Mouse (Mus musculus) ovary, postnatal 10 days (tissue): ENCODE measurements around the gene Ampd3.

Experiments used
- DNase-seq: peaks from one replicate; pipeline ENCODE4 v3.0.0; 2022; ENCODE audit warnings: low spot score

Ampd3 gene

DNA sequence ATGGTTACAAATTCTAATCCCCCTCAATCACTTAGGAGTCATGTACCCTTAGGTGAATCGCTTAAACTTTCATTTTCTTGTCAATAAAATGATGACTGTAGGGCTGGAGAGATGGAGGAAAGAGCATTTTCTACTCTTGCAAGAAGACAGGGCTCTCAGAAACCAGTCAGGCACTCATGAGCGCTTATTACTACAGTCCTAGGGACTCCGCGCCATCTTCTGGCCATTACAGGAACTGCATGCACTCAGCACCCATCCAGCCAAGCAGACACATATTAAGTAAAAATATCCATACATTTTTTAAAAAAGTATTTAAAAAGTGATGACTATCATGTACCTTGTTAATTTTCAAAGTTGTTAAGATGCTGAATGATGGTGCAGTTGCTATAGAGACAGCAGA, 33.0 kb downstream of the Ampd3 start:
- DNase-seq = peak; percentile 71

DNA sequence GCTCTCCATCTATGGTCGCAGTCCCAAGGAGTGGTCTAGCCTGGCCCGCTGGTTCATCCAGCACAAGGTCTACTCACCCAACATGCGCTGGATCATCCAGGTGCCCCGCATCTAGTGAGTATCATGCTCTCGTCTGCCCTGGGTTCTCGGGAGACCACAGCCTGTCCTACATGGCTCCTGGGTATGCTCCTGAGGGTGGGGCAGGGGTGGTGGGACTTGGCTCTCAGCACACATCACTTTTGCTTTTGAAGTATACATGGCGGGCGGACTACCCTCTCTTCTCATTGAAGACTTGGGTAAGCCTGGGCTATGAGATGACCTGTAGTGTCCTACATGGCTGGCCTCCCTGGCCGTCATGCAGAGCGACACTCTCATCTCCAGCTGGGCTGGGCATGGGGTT, 35.1 kb downstream of the Ampd3 start:
- DNase-seq = no peak

DNA sequence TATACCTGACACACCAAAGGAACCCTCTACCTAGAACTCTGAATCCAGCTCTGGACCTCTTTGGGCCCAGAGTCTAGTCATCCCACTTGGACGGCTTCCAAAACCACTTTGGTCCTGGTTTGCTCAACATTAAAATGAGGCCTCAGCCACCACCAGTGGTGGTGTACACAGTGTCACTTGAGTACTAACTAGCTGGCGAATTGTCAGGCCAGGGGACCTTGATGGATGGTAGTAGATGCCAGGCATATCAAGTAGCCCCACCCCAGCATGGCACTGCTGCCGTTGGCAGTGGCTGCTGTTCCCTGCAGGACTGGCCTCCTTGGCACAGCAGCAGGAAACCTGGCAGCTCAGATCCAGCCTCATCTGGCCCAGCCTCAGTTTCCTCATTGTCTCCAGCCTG, 36.3 kb downstream of the Ampd3 start:
- no peak for DNase-seq

DNA sequence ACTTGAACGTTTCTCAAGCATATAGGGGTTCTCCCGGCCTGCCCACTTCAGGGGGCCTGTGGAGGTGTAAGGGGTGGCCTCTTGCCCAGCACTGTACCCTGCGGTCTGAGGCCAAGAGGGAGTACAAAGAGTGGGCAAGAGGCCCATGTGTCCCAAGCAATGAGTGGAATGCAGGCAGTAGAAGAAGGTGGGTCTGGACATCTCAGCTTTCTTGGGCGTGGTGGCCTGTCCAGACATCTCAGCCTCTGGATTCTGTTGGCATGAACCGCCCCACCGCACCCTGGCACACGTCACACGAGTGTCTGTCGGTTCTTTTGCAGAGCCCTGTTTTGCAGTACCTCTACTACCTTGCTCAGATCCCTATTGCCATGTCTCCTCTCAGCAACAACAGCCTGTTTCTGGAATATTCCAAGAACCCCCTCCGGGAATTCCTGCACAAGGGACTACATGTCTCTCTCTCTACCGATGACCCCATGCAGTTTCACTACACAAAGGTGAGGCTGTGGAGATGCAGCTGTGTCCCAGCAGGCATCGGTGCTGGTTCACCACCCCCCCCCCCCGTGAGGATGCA, 39.5 kb downstream of the Ampd3 start:
- DNase-seq = no peak

DNA sequence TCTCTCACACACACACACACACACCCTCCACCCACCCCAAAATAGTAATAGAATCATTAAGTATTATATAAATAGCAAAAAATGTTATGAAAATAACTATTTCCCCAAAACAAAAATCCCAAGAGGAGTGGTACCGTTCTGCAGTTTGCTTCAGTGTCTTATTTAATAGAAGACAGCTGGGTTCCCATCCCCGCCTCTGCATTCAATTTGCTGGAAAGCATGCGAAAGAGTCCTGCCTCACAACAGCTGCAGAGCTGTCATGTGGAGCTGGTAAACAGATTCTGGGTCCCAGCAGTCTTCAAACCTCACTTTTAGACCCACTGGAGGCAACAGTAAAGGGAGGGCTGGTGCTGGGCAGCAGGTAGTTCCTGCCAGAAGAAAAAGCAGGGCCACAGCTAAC, 41.0 kb downstream of the Ampd3 start:
- no peak for DNase-seq

DNA sequence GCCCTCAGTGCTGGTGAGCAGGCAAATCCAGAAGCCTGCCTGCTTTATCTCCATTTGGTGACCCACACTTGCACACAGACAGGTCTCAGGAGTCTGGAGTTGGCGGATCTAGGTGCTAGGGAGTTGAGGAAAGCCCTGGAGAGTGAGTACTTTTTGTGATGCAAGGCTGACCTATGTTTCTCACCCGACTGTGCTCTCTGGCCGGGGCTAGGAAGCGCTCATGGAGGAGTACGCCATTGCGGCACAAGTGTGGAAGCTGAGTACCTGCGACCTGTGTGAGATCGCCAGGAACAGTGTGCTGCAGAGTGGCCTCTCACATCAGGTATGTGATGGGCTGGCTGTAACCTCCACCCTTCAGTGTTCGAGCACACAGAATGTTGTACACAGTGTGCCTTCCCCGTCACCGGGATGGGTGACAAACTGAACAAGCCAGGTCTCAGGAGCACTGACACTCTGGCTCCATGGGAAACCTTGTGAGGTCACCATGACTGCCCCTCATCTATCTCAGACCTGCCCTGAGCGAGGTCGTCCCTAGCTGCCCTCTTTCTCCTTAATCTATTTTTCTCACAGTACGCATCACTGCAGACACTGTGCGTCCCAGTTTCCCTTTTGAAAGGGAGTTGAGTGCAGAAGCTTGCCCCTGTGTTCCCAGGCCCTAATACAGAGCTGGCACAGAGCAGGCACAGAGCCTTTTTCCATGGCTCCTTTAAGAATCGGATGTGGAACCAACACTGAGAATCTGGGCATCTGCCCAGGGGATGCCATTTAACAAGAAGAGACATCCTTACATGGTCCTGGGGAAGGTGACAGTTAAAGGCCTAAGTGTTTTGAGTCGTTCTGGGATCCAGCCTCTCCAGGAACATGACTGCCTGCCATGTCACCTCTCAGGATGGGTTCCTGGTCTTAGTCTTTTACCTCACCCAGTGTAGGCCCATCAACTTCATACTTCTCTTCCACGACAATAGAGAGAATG, 41.9 kb downstream of the Ampd3 start:
- no peak for DNase-seq

DNA sequence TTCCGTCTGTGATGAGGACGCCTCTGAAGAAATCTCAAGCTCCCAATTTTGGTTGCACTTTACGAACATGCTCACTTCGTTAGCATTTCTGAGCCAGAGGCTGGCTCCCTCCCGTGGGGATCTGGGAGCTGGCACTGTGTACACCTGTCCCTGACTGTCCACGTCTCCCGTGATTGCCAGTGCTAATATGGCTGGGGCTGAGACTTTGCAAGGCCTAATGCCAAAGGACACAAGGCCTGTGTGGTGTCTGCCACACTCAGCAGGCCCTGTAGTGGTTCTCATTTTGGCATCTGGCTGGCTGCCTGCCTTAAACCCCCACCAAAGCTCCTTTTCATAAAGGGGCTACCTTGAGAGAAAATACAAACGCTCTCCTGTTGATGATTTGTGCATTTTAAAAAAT, 43.0 kb downstream of the Ampd3 start:
- no peak for DNase-seq

DNA sequence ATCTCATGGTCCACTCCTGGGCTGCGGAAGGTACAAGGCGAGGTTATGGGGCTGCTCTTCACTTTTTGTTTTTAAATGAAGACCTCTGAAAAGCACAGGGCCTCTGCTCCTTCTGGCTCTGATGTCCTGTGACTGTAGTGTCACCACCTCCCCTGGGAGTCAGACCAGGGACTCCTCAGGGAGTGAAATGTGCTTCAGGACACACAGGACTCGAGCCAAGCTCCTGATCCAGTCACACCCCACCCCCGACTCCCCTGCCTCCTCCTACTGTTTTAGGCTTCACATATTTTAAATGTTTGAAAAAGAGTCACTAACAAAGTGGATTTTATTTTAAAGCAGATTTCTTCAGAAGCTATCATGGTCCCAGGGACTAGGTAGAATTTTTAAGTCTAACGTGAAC, 43.5 kb downstream of the Ampd3 start:
- DNase-seq = no peak

DNA sequence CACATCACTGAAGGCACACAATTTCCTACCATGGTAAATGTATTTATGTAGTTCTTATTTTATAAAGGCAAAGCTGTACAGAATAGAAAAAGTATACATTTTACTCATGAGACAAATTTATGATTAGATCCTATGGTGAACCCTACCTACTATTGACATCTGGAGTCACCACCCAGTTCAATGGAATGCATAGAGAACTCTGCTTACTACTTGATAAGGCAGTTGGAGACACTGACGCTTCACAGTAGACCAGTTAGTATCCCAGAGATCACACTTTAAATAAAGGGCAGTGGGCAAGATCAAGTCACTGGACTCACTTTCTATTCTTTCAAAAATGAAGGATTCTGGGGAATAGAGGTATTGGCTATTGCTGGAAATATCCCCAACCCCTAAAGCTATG, 46.0 kb downstream of the Ampd3 start:
- DNase-seq = no peak

DNA sequence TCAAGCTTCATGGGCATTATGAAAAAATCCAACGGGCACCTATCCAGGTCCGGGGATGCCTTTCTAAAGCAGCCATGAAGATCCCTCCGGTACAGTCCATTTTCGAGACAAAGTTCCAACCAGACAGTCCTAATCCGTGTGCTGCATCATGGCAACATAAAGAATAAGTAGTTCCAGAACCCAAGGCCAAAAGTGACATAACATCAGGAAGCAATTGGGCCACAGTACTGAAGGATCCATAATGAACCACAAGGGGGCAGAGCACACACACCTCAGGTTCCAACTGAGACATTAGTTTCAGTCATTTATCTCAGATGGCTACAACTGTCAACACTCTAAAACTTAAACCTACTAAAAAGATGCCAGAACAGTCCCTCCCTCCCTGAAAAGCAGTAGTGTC, 48.0 kb downstream of the Ampd3 start:
- DNase-seq = no peak

DNA sequence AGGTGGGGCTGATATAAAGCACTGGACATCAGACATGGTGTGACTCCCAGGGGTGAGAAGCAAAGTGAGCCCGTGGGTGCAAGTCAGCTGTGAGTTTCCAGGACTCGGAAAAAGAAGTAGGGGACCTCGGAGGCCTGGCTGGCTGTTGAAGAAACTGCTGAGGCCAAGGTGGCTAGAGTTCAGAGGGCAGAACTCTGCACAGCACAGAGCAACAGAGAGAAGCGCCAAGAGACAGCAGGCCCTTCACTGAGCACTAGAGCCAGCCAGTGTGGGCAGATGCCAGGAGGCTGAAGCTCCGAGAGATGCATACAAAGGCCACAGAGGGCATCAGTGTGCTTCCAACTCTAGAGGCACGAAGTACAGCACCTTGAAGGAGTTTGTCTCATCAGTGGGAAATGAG, 50.2 kb downstream of the Ampd3 start:
- DNase-seq = no peak

DNA sequence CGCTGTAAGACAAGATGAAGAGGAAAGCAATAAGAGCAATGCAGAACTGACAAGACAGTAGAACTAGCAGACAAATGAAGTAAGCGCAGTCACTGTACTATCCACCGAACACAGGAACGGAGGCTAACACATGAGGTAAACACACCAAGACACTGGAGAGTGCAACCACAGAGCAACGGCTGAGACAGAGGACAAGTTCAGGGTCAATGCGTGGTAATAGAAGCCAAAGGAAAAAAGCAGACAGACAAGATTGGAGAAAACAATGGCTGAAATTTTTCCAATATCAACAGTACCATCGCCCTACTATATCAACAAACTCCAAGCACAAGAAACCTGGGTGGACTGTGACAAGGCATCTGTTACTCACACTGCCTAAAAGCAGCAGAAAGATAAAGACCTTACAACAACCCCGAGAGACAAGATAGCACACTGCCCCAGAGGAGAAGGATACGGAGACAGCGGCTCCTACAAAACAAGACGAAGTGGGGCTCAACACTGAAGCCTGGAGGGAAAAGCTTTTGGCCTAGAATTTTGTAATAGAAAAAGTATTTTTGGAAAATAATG, 50.9 kb downstream of the Ampd3 start:
- DNase-seq = no peak

DNA sequence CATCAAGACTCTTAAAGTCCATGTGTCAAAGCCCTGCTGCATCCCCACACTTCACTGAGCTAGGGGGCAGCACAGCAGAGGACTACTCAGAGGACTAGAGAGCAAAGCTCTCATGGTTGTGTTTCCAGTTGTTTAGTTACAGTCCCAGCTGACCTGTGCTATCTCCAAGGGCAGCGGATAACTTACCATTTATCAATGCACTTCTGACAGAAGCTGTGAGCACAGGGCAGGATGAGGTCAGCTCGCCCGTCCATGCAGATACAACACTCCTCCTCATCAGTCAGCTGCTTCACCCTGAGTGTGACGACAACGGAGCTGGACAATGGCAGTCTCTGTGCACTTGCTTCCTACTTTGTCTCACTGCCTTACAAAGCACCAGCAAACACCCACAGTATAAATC, 53.1 kb downstream of the Ampd3 start:
- no peak for DNase-seq

DNA sequence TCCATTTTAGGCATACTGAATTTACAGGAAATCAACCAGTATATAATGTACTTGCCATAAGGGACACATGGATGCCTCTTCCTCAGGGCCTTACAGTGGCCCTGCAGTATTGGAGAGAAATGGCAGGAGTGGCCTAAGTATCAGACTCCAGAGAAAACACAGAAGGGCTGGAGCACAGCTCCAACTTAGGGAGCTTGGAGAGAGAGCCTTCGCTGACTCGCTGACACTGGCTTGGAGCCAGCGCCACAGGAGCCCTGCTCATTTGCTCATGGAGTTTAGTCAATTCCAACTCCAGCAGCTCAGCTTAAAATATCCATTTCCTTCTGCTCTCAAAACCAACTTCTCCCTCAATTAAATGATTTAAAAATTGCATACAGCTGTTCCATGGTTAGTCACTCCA, 53.6 kb downstream of the Ampd3 start:
- DNase-seq = no peak

DNA sequence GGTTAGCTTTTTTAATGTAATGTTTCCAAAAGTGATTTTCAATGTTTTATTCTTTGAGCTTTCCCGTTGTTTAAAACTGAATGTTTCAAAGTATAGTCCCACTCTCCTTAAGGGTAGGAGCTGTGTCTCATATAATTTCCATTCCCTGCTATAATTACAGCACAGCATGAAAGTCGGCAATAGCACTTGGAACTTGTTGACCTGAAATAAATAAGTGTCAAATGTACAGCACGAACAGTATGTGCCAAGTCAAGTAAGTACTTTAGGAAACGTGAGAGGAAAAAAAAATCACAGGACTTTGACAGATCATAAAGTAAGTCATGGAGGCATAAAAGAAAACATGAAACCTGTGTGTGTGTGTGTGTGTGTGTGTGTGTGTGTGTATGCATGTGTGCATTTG, 54.0 kb downstream of the Ampd3 start:
- DNase-seq = no peak

DNA sequence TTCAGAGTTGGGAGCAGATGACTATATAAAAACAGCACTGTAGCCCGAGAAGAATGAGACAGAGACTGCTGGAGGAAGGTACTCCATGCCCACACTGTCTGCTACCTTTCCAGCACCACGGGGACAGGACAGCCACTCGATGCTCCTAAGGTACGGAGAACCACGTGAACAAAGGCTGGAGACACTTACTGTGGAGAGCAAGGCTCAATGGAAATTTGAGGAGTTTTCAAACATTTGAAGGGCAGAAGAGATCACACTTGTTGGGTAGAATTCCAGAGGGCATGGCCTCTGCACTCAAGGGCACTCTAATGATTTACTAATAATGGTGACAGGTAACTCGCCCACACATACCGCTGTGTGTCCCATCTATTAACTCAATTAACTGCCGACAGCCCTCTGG, 55.1 kb downstream of the Ampd3 start:
- DNase-seq = no peak

DNA sequence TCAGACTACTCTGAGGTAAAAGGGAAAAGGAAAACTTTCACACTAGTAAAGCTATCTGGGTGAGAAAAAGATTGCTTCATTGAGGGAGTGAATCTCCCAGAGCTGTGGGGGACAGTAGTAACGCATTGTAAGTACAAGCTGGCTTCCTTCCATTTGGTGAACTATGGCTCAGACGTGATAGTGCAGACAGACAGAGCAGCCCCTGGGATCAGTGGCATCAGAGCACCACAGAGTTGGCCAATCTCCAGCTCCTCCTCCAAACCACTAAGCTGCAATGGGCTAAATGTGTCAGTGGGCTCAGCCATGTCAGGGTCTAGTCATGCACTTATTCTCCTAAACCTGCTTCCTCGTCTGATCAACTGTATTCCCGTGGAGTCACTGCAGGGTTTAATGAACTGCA, 55.6 kb downstream of the Ampd3 start:
- DNase-seq = no peak

DNA sequence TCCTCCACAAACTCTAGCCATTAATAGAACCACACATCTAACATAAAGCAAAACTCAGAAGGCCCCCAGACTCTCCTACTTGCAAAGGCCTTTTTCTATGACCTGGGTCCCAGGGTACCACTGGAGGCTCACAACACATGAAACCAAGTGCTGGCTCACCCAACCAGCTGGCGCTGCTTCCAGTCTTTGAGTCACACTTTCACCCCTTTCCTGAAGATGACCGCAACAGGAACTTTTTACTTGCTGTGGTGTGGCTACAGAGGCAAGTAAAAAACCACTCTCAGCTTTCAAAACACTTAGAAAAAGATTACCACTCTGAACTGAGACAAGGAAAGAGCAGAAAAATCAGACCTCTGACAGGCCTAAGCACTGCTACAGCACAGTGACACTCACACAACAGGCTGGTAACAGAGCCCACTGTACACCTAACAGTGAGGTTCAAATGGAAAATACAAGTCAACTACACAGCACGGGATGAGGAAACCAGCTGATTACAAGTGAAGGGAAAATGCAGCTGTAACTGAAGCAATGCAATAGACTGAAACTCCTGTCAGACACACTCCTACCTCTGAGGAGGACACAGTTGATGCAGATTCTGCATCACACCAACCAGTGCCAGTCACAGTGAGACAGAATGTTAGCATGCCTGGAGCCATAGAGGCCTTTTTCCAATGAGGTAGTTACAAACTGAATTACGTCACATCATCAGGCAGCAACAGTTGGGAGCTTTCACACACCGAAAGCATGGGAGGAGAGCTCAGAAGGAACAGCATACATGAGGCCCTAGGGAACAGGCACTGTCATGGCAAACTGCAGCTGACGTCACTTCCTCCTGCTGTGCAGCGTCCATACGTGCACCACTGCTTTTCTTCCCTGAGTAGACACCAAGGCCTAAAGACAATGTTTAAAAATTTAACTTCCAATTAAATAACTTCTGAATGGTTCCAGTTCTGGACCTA, 56.3 kb downstream of the Ampd3 start:
- DNase-seq = no peak

DNA sequence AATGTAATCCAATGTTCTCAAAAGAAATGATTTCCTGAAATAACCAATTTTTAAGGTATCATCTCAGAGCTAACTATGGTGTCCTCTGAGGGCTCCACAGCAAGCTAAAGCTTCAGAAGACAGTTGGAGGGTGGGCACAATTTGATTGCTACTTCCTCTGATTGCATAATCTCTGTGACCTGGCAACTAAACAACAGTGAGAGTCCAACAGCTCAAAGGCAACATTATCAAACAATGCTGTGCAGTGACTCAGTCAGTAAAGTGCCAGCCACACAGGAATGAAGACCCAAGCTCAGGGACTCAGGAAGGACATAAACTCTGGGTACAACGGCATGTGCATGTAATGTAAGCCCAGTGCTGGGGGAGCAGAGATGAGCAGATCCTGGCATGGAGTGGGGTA, 65.0 kb downstream of the Ampd3 start:
- no peak for DNase-seq

DNA sequence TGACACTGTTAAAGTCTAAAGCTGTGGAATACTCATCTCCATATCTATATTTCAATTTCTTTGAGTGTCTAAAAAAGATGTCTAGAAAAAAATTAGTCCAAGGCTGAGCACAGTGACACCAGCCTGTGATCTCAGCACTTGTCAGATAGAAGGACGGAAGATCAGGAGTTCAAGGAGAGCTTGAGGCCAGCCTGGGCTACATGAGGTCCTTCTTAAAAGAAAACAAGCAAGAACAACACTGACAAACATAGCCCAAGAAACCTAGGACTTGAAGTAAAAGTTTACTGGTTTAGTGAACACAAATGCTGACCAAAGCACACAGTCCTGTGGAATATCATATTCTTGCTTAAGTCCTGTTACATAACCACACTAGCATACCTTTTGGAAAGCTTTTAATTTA, 66.0 kb downstream of the Ampd3 start:
- DNase-seq = no peak

DNA sequence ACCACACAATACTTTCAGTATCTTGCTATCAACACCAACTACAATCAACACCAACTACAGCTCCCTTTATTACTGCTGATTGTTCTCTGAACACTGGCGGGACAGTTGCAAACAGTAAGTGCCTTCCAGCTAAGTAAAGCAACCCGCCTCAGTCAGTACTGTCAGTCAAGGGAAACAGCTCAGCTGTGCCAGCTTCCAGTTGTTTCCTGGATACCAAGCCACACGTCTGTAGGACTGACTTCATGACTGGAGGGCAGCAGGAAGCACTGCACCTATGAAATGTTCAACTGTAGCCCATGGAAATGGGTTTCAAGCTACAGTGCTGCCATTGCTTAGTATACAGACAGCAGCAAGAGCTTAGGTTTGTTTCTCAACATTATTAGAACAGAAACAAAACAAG, 66.5 kb downstream of the Ampd3 start:
- DNase-seq = no peak

DNA sequence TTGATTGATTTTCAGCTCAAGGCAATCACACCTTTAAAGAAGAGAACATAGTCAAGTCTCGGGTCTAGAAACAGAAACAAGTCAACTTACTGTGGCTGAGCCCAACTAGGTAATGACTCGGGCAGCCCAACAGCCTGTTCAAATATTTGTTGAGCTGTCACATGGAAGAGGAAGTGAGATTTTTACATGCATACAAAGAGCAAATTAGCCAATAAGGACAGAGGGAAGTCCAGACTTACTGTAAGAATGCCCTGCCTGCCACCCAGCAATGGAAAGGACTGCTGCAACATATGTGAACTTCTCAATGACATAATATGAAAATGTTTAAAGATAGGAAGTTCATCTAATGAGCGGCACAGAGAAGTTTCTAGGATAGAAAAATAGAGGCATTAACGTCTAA, 72.3 kb downstream of the Ampd3 start:
- DNase-seq = no peak
